Mouse (Mus musculus): ENCODE results near the gene Npas3. TPM values are rescaled to one million over a fixed set of nuclear protein-coding genes. Genes with fewer than 3 reads are reported as not detected.

Gene Npas3
- polyA plus RNA-seq, 1 experiment, result not detected

DNA sequence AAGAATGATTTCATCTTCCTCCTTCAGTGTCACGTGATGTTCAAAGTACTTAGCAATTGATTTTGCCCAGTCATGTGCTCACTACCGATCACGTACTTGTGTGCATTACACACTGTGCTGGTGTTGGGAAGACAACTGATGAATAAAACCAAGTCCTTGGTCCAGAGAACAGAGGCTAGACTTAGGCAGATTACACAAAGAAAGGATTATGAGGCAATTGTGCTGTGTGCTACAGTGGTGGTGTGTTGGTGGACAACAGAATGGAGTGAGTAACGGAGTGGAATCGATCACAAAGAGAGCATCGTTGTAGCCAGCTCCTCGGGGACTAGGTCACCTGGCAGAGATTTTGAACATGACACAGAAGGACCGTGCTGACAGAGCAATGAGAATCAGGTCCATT lies 769.5 kb downstream of the Npas3 start:
- no peak for TF ChIP-seq GATA1 (IDR thresholded peaks at IDR 0.05; ENCODE audit: low read length)

DNA sequence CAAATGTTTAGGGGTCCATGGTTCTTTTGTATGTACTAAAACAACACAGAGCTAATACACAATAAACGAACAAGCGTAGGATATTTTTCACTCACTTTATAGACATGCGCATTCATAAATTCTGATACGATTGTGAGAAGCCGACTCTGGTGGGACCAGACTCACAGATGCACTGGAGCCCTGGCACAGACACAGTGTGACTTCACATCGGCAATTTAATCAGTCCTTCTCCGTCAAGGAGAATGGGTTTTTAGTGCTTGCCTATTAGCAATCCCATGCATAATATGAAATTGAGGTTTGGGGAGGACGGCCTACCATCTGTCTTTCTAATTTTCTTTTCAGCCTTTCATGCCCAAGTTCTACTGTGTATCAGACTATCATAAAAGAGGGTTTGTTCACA lies 771.5 kb downstream of the Npas3 start:
- TF ChIP-seq GATA1 (IDR thresholded peaks at IDR 0.05; ENCODE audit: low read length), result no peak

DNA sequence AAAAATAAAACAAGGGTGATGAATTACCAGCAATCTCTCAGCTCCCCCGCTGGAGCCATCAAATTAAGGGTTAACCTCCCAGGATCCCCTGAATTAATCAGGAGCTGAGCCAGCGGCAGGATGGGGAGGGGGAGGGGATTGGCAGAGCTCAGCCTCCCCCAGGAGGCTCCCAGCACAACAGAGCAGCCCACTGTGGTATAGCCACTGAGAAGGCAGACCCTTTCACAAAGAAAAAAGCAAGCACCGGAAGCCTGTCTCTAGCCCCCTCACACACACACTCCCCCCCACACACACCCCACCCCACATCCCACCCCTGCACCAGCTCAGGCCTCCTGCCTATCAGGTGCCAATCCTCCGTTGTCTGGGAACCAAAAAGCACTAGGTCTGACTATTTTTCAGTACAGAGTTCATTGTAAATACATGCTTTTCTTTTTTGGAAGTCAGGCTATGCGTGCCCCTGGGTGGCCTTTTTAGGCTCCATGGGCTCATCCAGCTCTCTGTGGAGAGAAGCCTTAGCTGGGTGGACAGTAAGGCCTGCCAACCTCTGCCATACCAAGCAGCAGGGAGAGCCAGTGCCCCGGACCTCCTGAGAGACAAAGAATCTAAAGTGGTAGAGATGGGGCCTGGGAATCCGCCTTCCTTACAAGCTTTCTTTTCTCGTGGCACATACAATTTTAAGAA lies 786.3 kb downstream of the Npas3 start:
- no peak for TF ChIP-seq GATA1 (IDR thresholded peaks at IDR 0.05; ENCODE audit: low read length)

DNA sequence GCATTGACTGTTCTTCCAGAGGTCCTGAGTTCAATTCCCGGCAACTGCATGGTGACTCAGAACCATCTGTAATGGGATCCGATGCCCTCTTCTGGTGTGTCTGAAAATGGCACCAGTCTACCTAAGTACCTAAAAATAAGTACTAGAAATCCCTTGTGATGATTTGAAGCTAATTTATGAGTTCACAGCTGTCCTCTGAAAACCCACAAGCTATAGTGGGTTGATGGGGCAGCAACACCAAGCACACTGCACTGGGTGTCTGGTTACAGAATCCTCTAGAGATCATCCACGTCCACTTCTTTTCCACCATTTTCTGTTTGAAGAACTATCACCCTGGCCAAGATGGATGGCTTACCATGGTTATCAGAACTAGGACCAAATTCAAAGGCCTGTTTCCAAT lies 789.1 kb downstream of the Npas3 start:
- no peak for TF ChIP-seq GATA1 (IDR thresholded peaks at IDR 0.05; ENCODE audit: low read length)

DNA sequence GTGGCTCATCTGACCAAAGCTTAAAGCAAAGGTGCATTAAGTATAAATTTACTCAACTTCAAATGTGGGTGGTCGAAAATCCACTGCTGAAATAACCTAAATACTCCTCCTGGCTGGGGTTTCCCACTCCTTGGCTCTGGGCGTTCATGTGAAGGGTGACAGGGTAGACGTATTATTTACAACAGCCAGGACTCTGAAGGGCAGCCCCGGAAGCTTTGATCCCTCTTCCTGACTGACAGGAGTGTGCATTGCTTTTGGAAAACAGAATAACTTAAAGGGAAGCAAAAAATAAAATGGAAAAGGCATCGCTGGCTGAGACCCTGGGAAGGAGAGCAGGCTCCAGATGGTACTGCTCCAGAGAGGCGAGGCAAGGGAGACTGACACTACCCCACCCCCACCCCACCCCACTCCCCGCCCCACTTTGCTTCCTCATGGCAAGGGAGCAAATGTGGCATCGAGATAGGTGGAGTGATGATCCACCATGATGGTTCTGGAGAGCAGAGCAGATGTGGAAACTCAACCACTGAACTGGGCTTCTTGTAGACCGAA lies 794.6 kb downstream of the Npas3 start:
- no peak for TF ChIP-seq GATA1 (IDR thresholded peaks at IDR 0.05; ENCODE audit: low read length)

DNA sequence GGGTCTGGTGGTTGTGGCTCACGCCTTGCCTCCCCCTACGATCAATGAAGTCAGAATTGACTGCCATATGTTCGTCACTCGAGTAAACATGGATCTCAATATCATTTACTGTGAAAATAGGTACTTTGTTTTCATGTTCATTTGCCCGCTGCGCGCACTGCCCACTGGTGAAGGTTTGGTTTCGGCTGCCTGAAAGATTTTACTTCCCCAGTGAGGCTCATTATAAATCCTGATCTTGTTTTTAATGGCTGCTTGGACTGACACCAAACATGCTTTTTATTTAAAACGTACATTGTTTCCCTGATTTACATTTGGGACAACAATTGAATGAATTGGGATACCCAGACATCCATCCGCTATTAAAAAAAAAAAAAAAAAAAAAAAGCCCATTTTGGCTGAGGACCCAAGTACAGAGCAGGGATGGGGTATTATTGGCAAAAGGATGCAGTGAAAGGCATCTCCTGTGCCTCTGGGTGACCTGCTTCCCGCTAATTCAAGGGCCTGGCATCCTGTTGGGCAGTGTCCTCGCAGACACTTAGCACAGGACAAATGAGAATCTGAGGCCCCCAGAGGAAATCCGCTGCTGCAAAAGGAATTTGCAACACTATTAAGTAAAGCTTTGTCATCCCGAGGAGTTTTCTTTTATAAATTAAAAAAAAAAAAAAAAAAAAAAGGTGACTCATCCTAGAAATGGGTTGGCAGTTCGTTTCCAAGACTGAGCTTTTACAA lies 796.3 kb downstream of the Npas3 start:
- no peak for TF ChIP-seq GATA1 (IDR thresholded peaks at IDR 0.05; ENCODE audit: low read length)

DNA sequence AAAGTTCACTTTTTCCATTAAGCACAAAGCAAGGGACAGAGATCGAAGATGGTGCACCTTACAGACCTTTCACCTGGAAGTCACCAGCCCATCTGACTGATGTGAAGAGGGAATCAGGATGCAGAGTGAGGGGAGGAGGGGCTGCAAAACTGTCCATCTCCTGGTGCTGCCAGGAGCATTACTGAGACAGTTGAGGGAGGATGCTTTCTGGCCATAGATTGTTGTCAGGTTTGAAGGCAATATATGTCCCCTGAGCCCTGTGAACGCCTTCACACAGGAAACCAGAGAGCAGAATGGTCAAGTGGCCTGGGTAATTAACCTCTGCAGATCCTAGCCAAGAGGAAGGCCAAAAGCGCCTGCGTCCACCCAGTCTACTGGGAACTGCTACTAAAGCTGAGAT lies 796.9 kb downstream of the Npas3 start:
- TF ChIP-seq GATA1 (IDR thresholded peaks at IDR 0.05; ENCODE audit: low read length), result no peak

DNA sequence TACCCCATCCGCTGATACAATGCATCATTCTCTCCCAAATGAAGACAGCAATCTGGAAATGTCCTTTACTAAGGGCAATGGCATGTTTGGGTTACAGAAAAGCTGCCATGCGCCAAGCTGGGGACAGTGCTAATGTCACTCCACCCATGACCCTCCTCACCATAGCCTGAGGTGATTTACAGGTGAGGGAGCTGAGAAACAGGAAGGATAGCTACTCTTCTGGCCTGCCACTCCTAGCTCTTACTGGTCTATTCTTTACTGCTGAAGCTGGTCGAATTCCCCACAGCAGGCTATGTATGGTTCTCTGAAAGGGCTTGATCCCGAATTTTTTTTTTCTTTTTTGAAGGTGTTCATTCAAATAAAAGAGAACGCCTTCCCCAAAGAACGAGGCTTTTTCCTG lies 798.3 kb downstream of the Npas3 start:
- no peak for TF ChIP-seq GATA1 (IDR thresholded peaks at IDR 0.05; ENCODE audit: low read length)

DNA sequence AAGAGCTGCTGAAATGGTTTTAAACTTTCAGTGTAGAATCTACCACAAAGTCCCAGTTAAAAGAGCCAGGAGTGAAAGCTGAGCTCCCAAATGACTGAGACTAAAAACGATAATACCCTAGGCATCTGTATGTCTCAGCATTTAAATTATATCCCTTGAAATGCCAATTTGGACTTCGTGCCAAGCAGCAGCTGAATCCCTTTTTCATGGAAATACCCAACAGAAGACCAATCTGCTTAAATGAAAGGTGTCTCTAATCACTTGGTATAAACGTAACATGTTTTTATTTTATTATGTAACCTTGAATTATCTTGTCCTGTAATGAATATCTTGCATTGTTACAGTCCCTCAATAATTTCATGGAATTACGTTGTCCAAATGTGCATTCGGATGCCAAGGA lies 799.6 kb downstream of the Npas3 start:
- TF ChIP-seq GATA1 (IDR thresholded peaks at IDR 0.05; ENCODE audit: low read length), result no peak

DNA sequence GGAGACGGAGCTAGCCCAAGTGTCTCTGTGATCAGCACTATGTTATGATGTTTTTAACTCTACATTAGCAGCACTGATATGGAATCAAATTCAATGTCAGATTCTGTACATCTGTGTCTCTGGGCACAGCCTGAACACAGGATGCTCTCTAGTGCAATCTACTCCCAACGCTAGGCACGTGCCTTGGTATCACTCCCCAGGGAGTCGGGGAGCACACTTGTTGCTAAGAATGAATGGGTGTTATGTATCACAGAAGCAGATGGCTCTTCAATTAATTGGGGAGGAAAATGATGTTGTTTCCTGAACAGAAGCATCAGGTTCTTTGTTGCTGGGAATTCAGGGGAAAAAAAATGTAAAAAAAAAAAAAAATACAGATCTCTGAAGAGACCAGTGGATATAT lies 801.4 kb downstream of the Npas3 start:
- TF ChIP-seq GATA1 (IDR thresholded peaks at IDR 0.05; ENCODE audit: low read length), result no peak

DNA sequence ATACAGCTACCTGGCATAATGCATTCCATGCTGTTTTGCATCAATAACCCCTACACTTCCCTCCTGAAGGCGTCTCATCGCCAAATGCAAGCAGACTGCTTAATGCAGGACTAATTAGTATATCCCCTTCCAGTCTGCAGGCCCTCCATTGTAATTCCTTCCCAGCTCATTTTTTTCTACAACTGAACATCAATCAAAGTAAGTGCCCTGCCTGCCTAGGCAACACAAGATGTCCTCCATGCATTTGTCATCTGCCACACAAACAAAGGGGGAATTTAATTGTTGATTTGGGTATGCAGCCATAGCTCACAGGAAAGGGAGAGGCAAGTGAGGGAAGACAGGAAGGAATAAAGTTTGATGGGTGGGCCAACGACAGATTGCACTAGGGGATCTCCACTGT lies 804.5 kb downstream of the Npas3 start:
- no peak for TF ChIP-seq GATA1 (IDR thresholded peaks at IDR 0.05; ENCODE audit: low read length)

DNA sequence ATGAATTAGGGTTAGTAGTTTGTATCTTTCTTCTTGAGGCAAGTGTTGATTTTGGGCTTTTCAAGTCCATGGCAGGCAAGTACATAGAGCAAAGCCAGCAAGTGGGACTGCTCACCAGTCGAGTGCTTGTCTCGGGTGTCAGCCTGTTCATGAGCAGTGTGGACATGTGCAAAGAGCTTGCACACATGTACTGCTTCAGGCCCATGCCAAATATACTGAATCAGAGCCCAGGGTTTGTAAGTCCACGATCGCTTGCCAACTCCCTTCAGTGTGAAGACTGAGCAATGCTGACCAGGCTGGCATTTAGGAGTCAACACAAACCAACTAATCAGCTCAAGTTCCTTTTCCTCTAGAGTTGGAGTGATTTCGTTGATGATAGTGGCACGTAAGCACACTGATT lies 805.1 kb downstream of the Npas3 start:
- TF ChIP-seq GATA1 (IDR thresholded peaks at IDR 0.05; ENCODE audit: low read length), result no peak

DNA sequence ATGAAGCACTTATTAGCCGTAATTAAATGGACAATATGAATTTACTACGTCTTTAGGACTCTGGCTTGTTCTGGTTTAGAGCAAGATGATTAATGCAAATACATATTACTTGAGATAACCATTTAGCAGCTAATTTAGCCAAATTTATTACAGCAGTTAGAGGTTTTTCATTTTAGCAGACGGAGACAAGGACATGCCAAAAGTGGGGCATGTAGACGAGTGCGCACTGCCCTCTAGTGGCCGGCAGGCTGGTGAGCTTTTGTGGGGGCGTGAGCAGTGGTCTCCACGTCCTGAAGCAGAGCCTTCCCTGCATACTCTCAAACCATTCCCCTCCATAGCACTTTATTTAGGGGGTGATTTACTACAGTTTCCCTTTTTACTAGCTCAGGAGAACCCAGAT lies 812.3 kb downstream of the Npas3 start:
- no peak for TF ChIP-seq GATA1 (IDR thresholded peaks at IDR 0.05; ENCODE audit: low read length)

DNA sequence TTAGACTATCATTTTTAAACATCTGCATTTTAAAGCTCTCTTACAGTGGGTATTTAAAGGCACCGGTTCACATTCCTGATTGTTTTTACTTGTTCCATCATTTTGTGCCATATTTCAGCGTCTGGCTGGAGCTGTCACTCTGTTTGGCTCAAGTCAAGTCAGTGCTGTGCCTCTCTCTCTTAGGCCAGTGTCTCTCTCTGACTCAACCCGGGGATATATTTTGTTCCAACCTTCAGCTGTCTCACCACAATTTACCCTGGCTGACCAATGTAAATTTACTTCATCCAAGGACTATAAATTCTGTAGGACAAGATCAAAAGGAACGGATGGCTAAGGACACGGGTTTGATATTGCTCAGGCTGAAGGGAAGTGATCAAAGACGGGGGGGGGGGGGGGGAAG lies 812.7 kb downstream of the Npas3 start:
- TF ChIP-seq GATA1 (IDR thresholded peaks at IDR 0.05; ENCODE audit: low read length), result no peak

DNA sequence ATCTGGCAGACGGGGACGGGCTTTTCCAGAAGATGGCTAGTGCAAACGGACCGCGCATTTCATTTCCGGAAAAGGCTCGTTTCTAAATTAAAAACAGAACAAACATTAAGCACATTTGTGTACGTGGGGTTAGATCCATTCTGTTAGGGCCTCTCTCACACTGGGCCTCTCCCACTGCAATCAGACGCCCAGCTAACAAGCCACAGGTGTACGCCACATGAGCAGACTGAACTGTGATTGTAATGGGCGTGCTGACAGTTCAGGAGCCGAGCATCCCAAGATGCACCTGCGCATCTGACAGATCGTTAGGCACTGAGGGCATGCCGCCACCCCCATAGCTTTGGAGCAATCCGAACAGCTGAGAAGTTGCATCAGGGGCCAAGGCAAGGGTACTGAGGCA lies 816.5 kb downstream of the Npas3 start:
- no peak for TF ChIP-seq GATA1 (IDR thresholded peaks at IDR 0.05; ENCODE audit: low read length)

DNA sequence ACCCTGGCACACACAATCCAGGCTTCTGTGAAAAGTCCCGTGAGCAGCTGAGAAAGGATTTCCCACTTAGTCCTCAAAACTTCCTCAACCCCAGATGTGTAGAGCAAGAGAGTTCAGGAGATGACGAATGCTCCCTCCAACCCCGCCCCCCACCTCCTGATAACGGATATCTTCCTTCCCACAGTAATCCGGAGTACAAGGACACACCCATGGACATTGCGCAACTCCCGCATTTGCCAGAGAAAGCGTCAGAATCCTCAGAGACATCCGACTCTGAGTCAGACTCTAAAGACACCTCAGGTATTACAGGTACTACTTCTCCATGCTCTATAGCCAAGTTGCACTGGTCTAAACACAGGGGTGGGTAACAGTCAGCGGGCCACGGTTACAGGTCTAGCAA lies 817.1 kb downstream of the Npas3 start:
- no peak for TF ChIP-seq GATA1 (IDR thresholded peaks at IDR 0.05; ENCODE audit: low read length)

DNA sequence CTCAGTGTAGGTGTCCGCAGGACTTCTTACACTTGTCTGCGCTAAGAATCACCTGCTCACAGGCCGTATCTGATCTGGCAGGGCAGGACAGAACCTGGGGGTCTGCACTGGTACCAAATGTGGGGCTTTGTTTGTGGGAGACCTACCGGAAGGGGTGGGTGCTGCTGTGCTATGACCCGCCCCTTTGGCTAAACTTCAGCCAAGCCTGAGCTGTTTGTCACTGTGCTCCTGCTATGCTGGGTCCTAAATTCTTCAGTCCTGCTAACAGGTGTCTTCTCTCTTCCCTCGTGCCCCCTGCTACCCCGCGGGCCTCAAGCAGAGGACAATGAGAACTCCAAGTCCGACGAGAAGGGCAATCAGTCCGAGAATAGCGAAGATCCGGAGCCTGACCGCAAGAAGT lies 818.9 kb downstream of the Npas3 start:
- no peak for TF ChIP-seq GATA1 (IDR thresholded peaks at IDR 0.05; ENCODE audit: low read length)

Data from G1E-ER4 (cell line).